Mouse (Mus musculus): ENCODE results near the gene Hivep1. TPM values are rescaled to one million over a fixed set of nuclear protein-coding genes. Genes with fewer than 3 reads are reported as not detected.

Gene Hivep1
- polyA plus RNA-seq (2015; fragmentation: Nextera tagmentation; extraction: Ambion mirVana), result 2.0 and 2.8 TPM in 2 replicates

- under 1% methylated on average over 94 of the region's 100 CpGs for WGBS (ENCODE audit: insufficient replicate concordance)
- H3K9me3 ChIP-seq (replicated peaks), result no peaks in the 10 kb centered on the region
- peak within 1 kb of the TSS; percentile 81 for H3K9ac ChIP-seq
- no peaks in the 10 kb centered on the region for H3K27me3 ChIP-seq
- peak within 1 kb of the TSS; percentile 91 for H3K4me3 ChIP-seq (replicated peaks)
- peaks cover 52% of the 10 kb centered on the region for H3K4me1 ChIP-seq (replicated peaks)
- peak; percentile 49 for ATAC-seq (ENCODE audit: insufficient read depth)
- H3K4me2 ChIP-seq, result peak within 1 kb of the TSS; percentile 98
- H3K36me3 ChIP-seq (replicated peaks), result peaks cover 9% of the 10 kb centered on the region; the same call in 1 of the 2 replicates
- H3K27ac ChIP-seq (replicated peaks), result peak within 1 kb of the TSS; percentile 88
Measured at GRCm38 (mm10) chr13:42051961-42052695, at the start of gene Hivep1. Gene Hivep1, plus strand, starts transcription at chr13:42052021.

- Histone ChIP-seq H3K36me3 (replicated peaks) (no peaks in the 10 kb centered on the region), H3K9me3 (replicated peaks) (no peaks in the 10 kb centered on the region), H3K4me1 (replicated peaks) (no peaks in the 10 kb centered on the region), H3K27ac (replicated peaks) (no peak overlapping the region), H3K9ac (no peak overlapping the region), H3K27me3 (no peaks in the 10 kb centered on the region), H3K4me3 (replicated peaks) (no peak overlapping the region), H3K4me2 (no peak overlapping the region)
- ATAC-seq (ENCODE audit: insufficient read depth), result no peak
- 53% methylated on average over 10 of the region's 10 CpGs for WGBS (ENCODE audit: insufficient replicate concordance)
Measured at GRCm38 (mm10) chr13:42015484-42016045, 36.3 kb upstream of the Hivep1 start.

GRCm38 (mm10) chr13:42016218-42016617 lies 35.6 kb upstream of the Hivep1 start:
- Histone ChIP-seq H3K4me1 (replicated peaks) (no peaks in the 10 kb centered on the region), H3K9ac (no peak overlapping the region), H3K27ac (replicated peaks) (no peak overlapping the region), H3K9me3 (replicated peaks) (no peaks in the 10 kb centered on the region), H3K4me2 (no peak overlapping the region), H3K4me3 (replicated peaks) (no peak overlapping the region), H3K36me3 (replicated peaks) (no peaks in the 10 kb centered on the region), H3K27me3 (no peaks in the 10 kb centered on the region)
- 72% methylated on average over 5 of the region's 5 CpGs for WGBS (ENCODE audit: insufficient replicate concordance)
- no peak for ATAC-seq (ENCODE audit: insufficient read depth)

- Histone ChIP-seq H3K9me3 (replicated peaks) (no peaks in the 10 kb centered on the region), H3K4me1 (replicated peaks) (no peaks in the 10 kb centered on the region), H3K27ac (replicated peaks) (no peak overlapping the region), H3K4me2 (no peak overlapping the region), H3K9ac (no peak overlapping the region), H3K4me3 (replicated peaks) (no peak overlapping the region), H3K27me3 (no peaks in the 10 kb centered on the region), H3K36me3 (replicated peaks) (no peaks in the 10 kb centered on the region)
- ATAC-seq (ENCODE audit: insufficient read depth), result no peak
- 36% methylated on average over 2 of the region's 2 CpGs for WGBS (ENCODE audit: insufficient replicate concordance)
Measured at GRCm38 (mm10) chr13:42018356-42018755, 33.5 kb upstream of the Hivep1 start.

- H3K27me3 ChIP-seq, result no peaks in the 10 kb centered on the region
- no peak for ATAC-seq (ENCODE audit: insufficient read depth)
- H3K36me3 ChIP-seq (replicated peaks), result no peaks in the 10 kb centered on the region
- H3K9ac ChIP-seq, result no peak overlapping the region
- no peak overlapping the region for H3K4me2 ChIP-seq
- H3K4me1 ChIP-seq (replicated peaks), result 0 out of 2 replicates have a peak, but pooled peaks cover 6% of the 10 kb centered on the region
- H3K27ac ChIP-seq (replicated peaks), result no peak overlapping the region
- no peaks in the 10 kb centered on the region for H3K9me3 ChIP-seq (replicated peaks)
- no peak overlapping the region for H3K4me3 ChIP-seq (replicated peaks)
- WGBS (ENCODE audit: insufficient replicate concordance), result 24% methylated on average over 2 of the region's 2 CpGs
Measured at GRCm38 (mm10) chr13:42041203-42041602, 10.6 kb upstream of the Hivep1 start.

- Histone ChIP-seq H3K27ac (replicated peaks) (no peak overlapping the region), H3K4me2 (no peak overlapping the region), H3K9me3 (replicated peaks) (no peaks in the 10 kb centered on the region), H3K36me3 (replicated peaks) (no peaks in the 10 kb centered on the region), H3K4me3 (replicated peaks) (no peak overlapping the region), H3K27me3 (no peaks in the 10 kb centered on the region), H3K4me1 (replicated peaks) (0 out of 2 replicates have a peak, but pooled peaks cover 6% of the 10 kb centered on the region), H3K9ac (no peak overlapping the region)
- no peak for ATAC-seq (ENCODE audit: insufficient read depth)
- 72% methylated on average over 7 of the region's 7 CpGs for WGBS (ENCODE audit: insufficient replicate concordance)
Measured at GRCm38 (mm10) chr13:42043431-42043830, 8.4 kb upstream of the Hivep1 start.

- Histone ChIP-seq H3K36me3 (replicated peaks) (no peaks in the 10 kb centered on the region), H3K4me2 (peak overlapping the region; percentile 98), H3K4me3 (replicated peaks) (peak overlapping the region; percentile 91), H3K4me1 (replicated peaks) (peaks cover 42% of the 10 kb centered on the region), H3K27me3 (no peaks in the 10 kb centered on the region), H3K9me3 (replicated peaks) (no peaks in the 10 kb centered on the region), H3K27ac (replicated peaks) (peak overlapping the region; percentile 62), H3K9ac (peak overlapping the region; percentile 73)
- WGBS (ENCODE audit: insufficient replicate concordance), result under 1% methylated on average over 47 of the region's 48 CpGs
- ATAC-seq (ENCODE audit: insufficient read depth), result no peak
Measured at GRCm38 (mm10) chr13:42048991-42049773, 2.6 kb upstream of the Hivep1 start.

GRCm38 (mm10) chr13:42049774-42050125 lies 2.1 kb upstream of the Hivep1 start:
- Histone ChIP-seq H3K27me3 (no peaks in the 10 kb centered on the region), H3K36me3 (replicated peaks) (no peaks in the 10 kb centered on the region), H3K4me2 (peak overlapping the region; percentile 98), H3K4me3 (replicated peaks) (peak overlapping the region; percentile 91), H3K27ac (replicated peaks) (peak overlapping the region; percentile 62), H3K9ac (peak overlapping the region; percentile 73), H3K4me1 (replicated peaks) (peaks cover 48% of the 10 kb centered on the region), H3K9me3 (replicated peaks) (no peaks in the 10 kb centered on the region)
- no peak for ATAC-seq (ENCODE audit: insufficient read depth)
- WGBS (ENCODE audit: insufficient replicate concordance), result 1% methylated on average over 8 of the region's 8 CpGs

GRCm38 (mm10) chr13:42050160-42050559 lies 1.7 kb upstream of the Hivep1 start:
- Histone ChIP-seq H3K27ac (replicated peaks) (no peak overlapping the region), H3K36me3 (replicated peaks) (no peaks in the 10 kb centered on the region), H3K4me3 (replicated peaks) (peak overlapping the region; percentile 91), H3K4me2 (peak overlapping the region; percentile 98), H3K9ac (no peak overlapping the region), H3K27me3 (no peaks in the 10 kb centered on the region), H3K9me3 (replicated peaks) (no peaks in the 10 kb centered on the region), H3K4me1 (replicated peaks) (peaks cover 50% of the 10 kb centered on the region)
- ATAC-seq (ENCODE audit: insufficient read depth), result no peak
- WGBS (ENCODE audit: insufficient replicate concordance), result 1% methylated on average over 3 of the region's 3 CpGs

GRCm38 (mm10) chr13:42050880-42051201 lies 980 bp upstream of the Hivep1 start:
- H3K4me2 ChIP-seq, result peak overlapping the region; percentile 98
- no peak for ATAC-seq (ENCODE audit: insufficient read depth)
- no peaks in the 10 kb centered on the region for H3K27me3 ChIP-seq

More at GRCm38 (mm10) chr13:42050880-42051201, 980 bp upstream of the Hivep1 start:
- Histone ChIP-seq H3K27ac (replicated peaks) (peak overlapping the region; percentile 86), H3K36me3 (replicated peaks) (no peaks in the 10 kb centered on the region), H3K4me3 (replicated peaks) (peak overlapping the region; percentile 91), H3K4me1 (replicated peaks) (peaks cover 50% of the 10 kb centered on the region), H3K9me3 (replicated peaks) (no peaks in the 10 kb centered on the region), H3K9ac (peak overlapping the region; percentile 64)
- under 1% methylated on average over 10 of the region's 10 CpGs for WGBS (ENCODE audit: insufficient replicate concordance)

Measured in liver, embryonic 15.5 days (tissue).